Mouse (Mus musculus) E14TG2a.4 (cell line): ENCODE data around the gene Hspbap1.

Experiments
- CTCF ChIP-seq: conservative IDR thresholded peaks from 2 replicates; pipeline ENCODE4 v1.5.1; 2014; ENCODE audit warnings: low read length
- POU5F1 ChIP-seq: IDR thresholded peaks from 2 replicates; pipeline ENCODE4 v1.6.1; 2014; ENCODE audit warnings: low read length, borderline replicate concordance

GRCm38 (mm10) chr16:35776737-35777136, 6.6 kb downstream of the Hspbap1 start:
- no peak for TF ChIP-seq CTCF
- TF ChIP-seq POU5F1: no peak
